Mouse (Mus musculus) neural tube, embryonic 14.5 days (tissue): Measurements from ENCODE around the gene Sdhaf1. TPM values are rescaled to one million over a fixed set of nuclear protein-coding genes. Genes with fewer than 3 reads are reported as not detected.

ENCODE experiments used
- ATAC-seq: fragments of 200-750 bp; cut with Nextera tagmentation; 2 replicates; pipeline ENCODE4 v1.8.0; 2017; ENCODE audit warnings: low read depth, mild to moderate bottlenecking, moderate TSS enrichment, moderate library complexity
- H3K27ac ChIP-seq: fragments of 300-500 bp; sonication (generic); 2 replicates; pipeline ENCODE4 v1.5.1; 2014; ENCODE audit warnings: low read depth, mild to moderate bottlenecking, control low read depth, low read length, moderate library complexity, mixed read lengths
- H3K27me3 ChIP-seq: fragments of 300-500 bp; sonication (generic); 2 replicates; pipeline ENCODE4 v1.6.1; 2014; ENCODE audit warnings: low read length; ENCODE audit not compliant: control insufficient read depth, insufficient read depth
- H3K36me3 ChIP-seq: fragments of 300-500 bp; sonication (generic); 2 replicates; pipeline ENCODE4 v1.6.1; 2014; ENCODE audit warnings: low read length, mixed read lengths; ENCODE audit not compliant: control insufficient read depth, insufficient read depth
- H3K4me1 ChIP-seq: fragments of 300-500 bp; sonication (generic); 2 replicates; pipeline ENCODE4 v1.6.1; 2014; ENCODE audit warnings: low read length; ENCODE audit not compliant: control insufficient read depth, insufficient read depth
- H3K4me2 ChIP-seq: fragments of 300-500 bp; sonication (generic); 2 replicates; pipeline ENCODE4 v1.6.1; 2014; ENCODE audit warnings: mild to moderate bottlenecking, low read depth, low read length, control low read depth
- H3K4me3 ChIP-seq: fragments of 300-500 bp; sonication (generic); 2 replicates; pipeline ENCODE4 v1.5.1; 2014; ENCODE audit warnings: low read depth, low read length, control low read depth, mixed read lengths
- H3K9ac ChIP-seq: fragments of 300-500 bp; sonication (generic); replicated peaks from 2 replicates; pipeline ENCODE4 v1.6.1; 2014; ENCODE audit warnings: low read depth, mild to moderate bottlenecking, control low read depth, low read length, mixed read lengths
- H3K9me3 ChIP-seq: fragments of 300-500 bp; sonication (generic); 2 replicates; pipeline ENCODE4 v1.6.1; 2016; ENCODE audit warnings: low read length; ENCODE audit not compliant: control insufficient read depth
- WGBS: fragments of 180-500 bp; shearing (Covaris S2); extraction: QIAGEN DNeasy Blood & Tissue Kit; methylation state at CpG from one replicate; pipeline ENCODE4 v1.1.7; 2014; 5-methylcytosine and 5-hydroxymethylcytosine counted together
- polyA plus RNA-seq: library from polyadenylated mRNA; unstranded; fragments of >200 nt; fragmentation: Nextera tagmentation; extraction: Ambion mirVana; gene quantifications from 2 replicates; pipeline ENCODE4 v1.2.1, GENCODE M21; 2014

Gene Sdhaf1
- polyA plus RNA-seq, 1 experiment from 2014 or later: 16.3 TPM

DNA sequence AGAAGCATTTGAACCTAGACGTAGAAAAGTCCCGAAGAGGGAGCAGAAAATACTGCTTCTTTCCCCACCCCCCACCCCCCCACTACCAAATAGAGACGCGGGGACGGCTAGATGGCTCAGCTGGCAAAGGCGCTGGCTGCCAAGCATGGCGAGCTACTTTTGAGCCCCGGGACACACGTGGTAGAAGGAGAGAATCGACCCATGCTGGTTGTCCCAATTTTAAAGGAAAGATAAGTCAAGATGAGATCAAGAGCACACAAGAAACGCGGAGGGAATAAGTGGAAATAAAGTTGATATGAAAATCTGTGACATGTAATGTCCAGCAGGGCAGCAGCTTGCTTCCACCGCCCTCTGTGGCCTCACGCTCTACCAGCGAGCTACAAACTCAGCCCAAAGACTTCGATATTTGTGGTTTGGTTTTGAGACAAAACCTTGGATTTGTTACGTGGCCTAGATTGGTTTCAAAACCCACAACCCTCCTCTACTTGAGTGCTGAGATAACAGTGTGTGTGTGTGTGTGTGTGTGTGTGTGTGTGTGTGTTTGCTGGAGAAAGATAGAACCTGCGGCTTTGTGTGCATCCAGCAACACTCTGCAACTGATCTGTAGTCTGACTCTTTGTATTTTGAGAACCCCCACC lies 9.0 kb upstream of the Sdhaf1 start:
- no peak overlapping the region for H3K9ac ChIP-seq

DNA sequence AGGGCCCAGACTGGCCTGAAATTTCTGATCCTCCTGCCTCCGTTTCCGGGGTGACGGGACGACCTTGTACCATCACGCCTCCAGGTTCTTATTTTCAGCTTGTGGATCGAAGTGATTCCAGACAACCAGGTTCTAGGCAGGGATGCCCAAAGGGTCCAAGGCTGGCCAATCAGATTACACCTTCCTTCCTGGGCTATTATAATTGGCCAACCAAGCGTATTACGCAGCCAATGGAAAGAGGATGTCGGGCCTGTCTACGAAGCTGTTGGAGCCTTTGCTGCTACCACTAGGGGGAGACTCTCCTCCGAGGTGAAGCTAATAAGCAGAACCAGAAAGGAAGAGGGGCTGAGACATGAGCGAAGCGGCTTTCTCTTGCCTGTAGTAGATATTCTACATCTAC lies 8.2 kb upstream of the Sdhaf1 start:
- peak overlapping the region; percentile 32; the same call in 1 of the 2 replicates for H3K9ac ChIP-seq
- WGBS: 2% methylated on average over 13 of the region's 13 CpGs
- 0 out of 2 replicates have a peak, but pooled peaks cover 2% of the 10 kb centered on the region for H3K4me1 ChIP-seq
- no peaks in the 10 kb centered on the region for H3K9me3 ChIP-seq
- ATAC-seq: peak; percentile 94
- no peaks in the 10 kb centered on the region for H3K36me3 ChIP-seq
- peak overlapping the region; percentile 40; the same call in 1 of the 2 replicates for H3K27ac ChIP-seq
- peaks cover 6% of the 10 kb centered on the region; the same call in 1 of the 2 replicates for H3K27me3 ChIP-seq
- peak overlapping the region; percentile 27 for H3K4me2 ChIP-seq
- peak overlapping the region; percentile 16; the same call in 1 of the 2 replicates for H3K4me3 ChIP-seq

More for the DNA sequence above, 9.0 kb upstream of the Sdhaf1 start:
- H3K4me1 ChIP-seq: 0 out of 2 replicates have a peak, but pooled peaks cover 2% of the 10 kb centered on the region
- H3K27me3 ChIP-seq: peaks cover 6% of the 10 kb centered on the region; the same call in 1 of the 2 replicates
- no peak overlapping the region for H3K27ac ChIP-seq
- peak overlapping the region; percentile 27; the same call in 1 of the 2 replicates for H3K4me2 ChIP-seq
- WGBS: 63% methylated on average over 18 of the region's 18 CpGs
- H3K4me3 ChIP-seq: no peak overlapping the region
- ATAC-seq: no peak
- no peaks in the 10 kb centered on the region for H3K9me3 ChIP-seq
- H3K36me3 ChIP-seq: no peaks in the 10 kb centered on the region

DNA sequence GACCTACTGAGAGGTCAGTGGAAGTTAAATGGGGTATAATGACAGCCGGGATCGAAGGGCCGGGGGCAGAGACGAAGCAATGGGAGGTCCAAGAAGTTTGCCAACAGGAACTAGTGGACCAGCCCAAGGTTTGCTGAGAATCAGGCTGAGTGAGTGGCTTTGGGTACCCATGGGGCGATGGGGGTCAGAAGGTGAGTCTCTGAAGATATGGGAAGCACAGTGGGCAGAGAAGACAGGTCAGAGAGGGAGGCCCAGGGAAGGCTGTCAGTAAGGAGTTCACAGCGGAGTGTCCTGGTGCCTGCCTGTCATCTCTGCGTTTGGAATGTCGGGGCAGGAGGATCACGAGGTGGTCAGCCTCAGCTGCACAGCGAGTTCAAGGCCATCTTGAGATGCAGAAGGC lies 4.7 kb upstream of the Sdhaf1 start:
- no peak overlapping the region for H3K9ac ChIP-seq
- no peaks in the 10 kb centered on the region for H3K9me3 ChIP-seq
- no peaks in the 10 kb centered on the region for H3K27me3 ChIP-seq
- H3K4me3 ChIP-seq: no peak overlapping the region
- no peaks in the 10 kb centered on the region for H3K36me3 ChIP-seq
- H3K4me1 ChIP-seq: no peaks in the 10 kb centered on the region
- WGBS: 19% methylated on average over 10 of the region's 10 CpGs
- ATAC-seq: no peak
- no peak overlapping the region for H3K4me2 ChIP-seq
- no peak overlapping the region for H3K27ac ChIP-seq

DNA sequence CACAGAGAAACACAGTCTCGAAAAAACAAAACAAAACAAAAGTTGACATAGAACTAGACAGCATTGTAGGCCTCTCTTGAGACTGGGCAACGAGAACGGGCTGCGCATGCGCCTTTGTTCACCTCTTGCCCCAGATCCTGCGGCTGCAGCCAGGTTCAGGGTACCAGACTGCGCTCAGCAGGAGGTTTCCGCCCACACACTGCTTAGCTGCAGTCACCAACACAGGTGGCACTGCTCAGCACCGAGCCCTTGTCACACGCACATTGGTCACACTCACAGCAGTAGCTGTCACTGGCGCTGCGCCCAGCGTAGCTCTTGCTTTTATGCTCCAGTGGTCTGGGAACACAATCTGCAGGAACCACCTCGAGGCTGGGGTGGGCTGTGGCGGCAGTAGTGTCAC lies 3.4 kb upstream of the Sdhaf1 start:
- H3K4me1 ChIP-seq: no peaks in the 10 kb centered on the region
- 45% methylated on average over 15 of the region's 15 CpGs for WGBS
- no peak overlapping the region for H3K9ac ChIP-seq
- H3K27me3 ChIP-seq: no peaks in the 10 kb centered on the region
- H3K27ac ChIP-seq: no peak overlapping the region
- no peaks in the 10 kb centered on the region for H3K36me3 ChIP-seq
- ATAC-seq: no peak
- no peaks in the 10 kb centered on the region for H3K9me3 ChIP-seq
- H3K4me2 ChIP-seq: no peak overlapping the region
- no peak overlapping the region for H3K4me3 ChIP-seq

DNA sequence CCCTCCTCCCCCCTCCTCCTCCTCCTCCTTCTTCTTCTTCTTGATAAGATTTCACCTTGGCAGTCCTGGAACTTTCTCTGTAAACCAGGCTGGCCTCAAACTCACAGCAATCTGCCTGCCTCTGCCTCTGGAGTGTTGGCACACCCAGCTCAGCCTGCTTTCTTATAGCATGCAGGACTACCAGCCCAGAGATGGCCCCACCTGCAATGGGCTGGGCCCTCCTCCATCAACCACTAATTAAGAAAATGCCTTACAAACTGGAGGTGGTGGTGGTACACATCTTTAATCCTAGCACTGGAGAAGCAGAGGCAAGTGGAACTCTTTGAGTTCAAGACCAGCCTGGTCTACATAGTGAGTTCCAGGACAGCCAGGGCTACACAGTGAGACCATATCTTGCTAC lies 2.7 kb upstream of the Sdhaf1 start:
- Histone ChIP-seq H3K4me2 (no peak overlapping the region), H3K9ac (no peak overlapping the region), H3K27ac (no peak overlapping the region), H3K9me3 (no peaks in the 10 kb centered on the region), H3K27me3 (no peaks in the 10 kb centered on the region), H3K4me3 (no peak overlapping the region), H3K36me3 (no peaks in the 10 kb centered on the region), H3K4me1 (peaks cover under 1% of the 10 kb centered on the region)
- ATAC-seq: no peak

DNA sequence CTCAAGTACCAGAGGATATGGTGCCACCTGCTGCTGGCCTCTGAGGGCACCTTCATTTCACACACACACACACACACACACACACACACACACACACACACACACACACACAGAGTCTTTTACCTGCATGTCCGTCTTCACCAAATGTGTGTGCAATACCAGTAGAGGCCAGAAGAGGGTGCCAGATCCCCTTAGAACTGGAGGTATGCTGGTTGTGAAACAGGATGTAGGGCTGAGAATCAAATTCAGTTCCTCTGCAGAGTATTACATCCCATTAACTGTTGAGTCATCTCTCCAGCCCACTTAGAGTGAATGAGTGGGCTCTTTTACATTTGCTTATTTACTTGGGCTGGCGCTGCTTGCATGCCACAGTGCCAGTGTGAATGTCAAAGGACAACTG lies 1.7 kb upstream of the Sdhaf1 start:
- 42% methylated on average over 2 of the region's 2 CpGs for WGBS
- Histone ChIP-seq H3K4me1 (peaks cover 9% of the 10 kb centered on the region), H3K27me3 (no peaks in the 10 kb centered on the region), H3K4me3 (no peak overlapping the region), H3K9me3 (no peaks in the 10 kb centered on the region), H3K36me3 (no peaks in the 10 kb centered on the region), H3K9ac (no peak overlapping the region), H3K27ac (no peak overlapping the region), H3K4me2 (no peak overlapping the region)
- ATAC-seq: no peak

DNA sequence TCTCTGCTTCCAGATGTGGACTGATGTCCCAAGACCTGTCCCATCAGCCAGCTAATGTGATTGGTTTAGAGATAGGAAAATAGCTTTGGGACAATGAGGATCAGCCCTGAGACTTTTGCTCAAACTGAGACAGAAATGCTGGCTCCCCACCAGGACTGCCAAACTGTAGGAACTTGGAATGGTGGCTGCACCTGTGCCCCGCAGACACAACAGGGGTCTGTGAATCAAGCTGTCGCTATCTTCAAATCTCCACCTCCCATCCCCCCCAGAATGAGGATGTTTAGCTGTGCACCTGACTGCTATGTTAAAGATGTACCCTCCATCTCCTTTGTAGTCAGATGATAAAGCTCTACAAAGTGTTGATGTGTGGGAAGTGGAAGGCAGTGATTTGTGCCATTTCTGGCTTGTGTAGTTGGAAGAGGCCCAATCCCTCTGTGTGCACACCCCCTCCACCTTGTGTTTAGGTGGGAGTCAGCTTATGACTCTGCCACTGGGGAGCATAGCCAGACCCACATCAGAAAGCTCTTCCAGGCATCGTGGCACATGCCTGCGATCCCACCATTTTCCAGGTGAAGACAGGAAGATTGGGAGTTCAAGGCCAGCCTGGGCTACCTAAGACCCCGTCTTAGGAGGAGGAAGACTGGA lies 727 bp upstream of the Sdhaf1 start:
- 82% methylated on average over 5 of the region's 5 CpGs for WGBS
- Histone ChIP-seq H3K27ac (no peak overlapping the region), H3K9ac (no peak overlapping the region), H3K9me3 (no peaks in the 10 kb centered on the region), H3K36me3 (no peaks in the 10 kb centered on the region), H3K4me2 (no peak overlapping the region), H3K4me1 (peaks cover 9% of the 10 kb centered on the region), H3K27me3 (no peaks in the 10 kb centered on the region), H3K4me3 (no peak overlapping the region)
- ATAC-seq: no peak

DNA sequence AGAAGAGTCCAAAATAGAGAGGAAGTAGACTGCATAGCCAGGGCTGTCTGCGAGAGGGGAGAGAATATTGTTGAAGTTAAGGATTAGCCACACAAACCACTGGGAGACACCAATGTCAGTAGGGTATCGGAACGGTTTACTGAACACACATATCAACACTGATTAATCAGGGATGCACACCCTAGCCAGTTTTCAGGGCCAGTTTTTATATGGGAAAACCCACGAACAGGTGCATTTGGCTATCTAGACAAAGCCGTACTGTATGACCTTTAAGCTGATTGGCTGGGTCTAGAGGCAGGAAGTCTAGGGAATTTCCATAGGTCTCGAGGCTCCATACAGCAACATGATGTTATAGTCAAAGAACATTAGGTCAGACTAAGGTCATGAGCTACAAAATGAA lies 830 bp downstream of the Sdhaf1 start:
- ATAC-seq: no peak
- no peak overlapping the region for H3K9ac ChIP-seq
- H3K36me3 ChIP-seq: no peaks in the 10 kb centered on the region
- no peaks in the 10 kb centered on the region for H3K27me3 ChIP-seq
- peak overlapping the region; percentile 43 for H3K4me2 ChIP-seq
- no peaks in the 10 kb centered on the region for H3K9me3 ChIP-seq
- H3K4me1 ChIP-seq: peaks cover 9% of the 10 kb centered on the region
- H3K27ac ChIP-seq: no peak overlapping the region
- H3K4me3 ChIP-seq: peak overlapping the region; percentile 85
- WGBS: 42% methylated on average over 6 of the region's 6 CpGs

DNA sequence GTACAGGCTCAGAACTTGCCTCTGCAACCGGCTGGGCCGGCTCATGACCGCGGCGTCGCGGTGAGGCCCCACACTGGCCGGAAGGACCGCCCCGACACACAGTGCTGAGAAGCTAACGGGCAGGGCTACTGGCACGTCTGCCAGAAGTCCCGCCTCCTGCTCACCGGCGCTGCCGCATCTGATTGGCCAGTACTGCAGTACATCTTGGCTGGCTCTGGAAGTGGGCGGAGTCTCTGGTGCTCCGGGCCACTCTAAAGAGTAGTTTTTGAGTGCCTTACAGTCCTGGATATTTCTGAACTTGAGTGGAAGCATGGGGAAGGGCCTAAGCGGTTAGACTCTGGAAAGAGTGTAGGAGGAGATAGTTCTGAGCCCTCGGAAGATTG lies 1.4 kb downstream of the Sdhaf1 start:
- H3K9me3 ChIP-seq: no peaks in the 10 kb centered on the region
- WGBS: under 1% methylated on average over 20 of the region's 20 CpGs
- H3K36me3 ChIP-seq: no peaks in the 10 kb centered on the region
- H3K27me3 ChIP-seq: no peaks in the 10 kb centered on the region
- ATAC-seq: peak; percentile 99
- peak overlapping the region; percentile 85 for H3K4me3 ChIP-seq
- peak overlapping the region; percentile 82 for H3K27ac ChIP-seq
- H3K4me2 ChIP-seq: peak overlapping the region; percentile 85
- H3K9ac ChIP-seq: peak overlapping the region; percentile 80
- peaks cover 9% of the 10 kb centered on the region for H3K4me1 ChIP-seq
